Mouse (Mus musculus) kidney, postnatal 36 days (tissue): ENCODE results near the gene Sgta.

Experiments
- DNase-seq, 2 experiments: peaks; one replicate each; pipeline ENCODE4 v3.0.0; 2021 to 2022; ENCODE audit warnings: mixed read lengths in 2 of 2

Gene Sgta

GRCm38 (mm10) chr10:81018326-81018725, 41.7 kb downstream of the Sgta start:
- peak in 1 of 2 experiments; percentile 52 for DNase-seq

GRCm38 (mm10) chr10:81016645-81017044, 43.3 kb downstream of the Sgta start:
- peak; percentile 55 to 88 for DNase-seq

- no peak for DNase-seq
These were observed 44.3 kb downstream of the Sgta start for GRCm38 (mm10) chr10:81015666-81016065.

GRCm38 (mm10) chr10:81014393-81015384, 45.3 kb downstream of the Sgta start, which contains the start of gene Gng7:
Gene Gng7, minus strand, starts transcription at chr10:81014945.
- peak; percentile 94 to 95 for DNase-seq

GRCm38 (mm10) chr10:81010851-81011250, 49.1 kb downstream of the Sgta start:
- peak in 1 of 2 experiments; percentile 57 for DNase-seq

DNA sequence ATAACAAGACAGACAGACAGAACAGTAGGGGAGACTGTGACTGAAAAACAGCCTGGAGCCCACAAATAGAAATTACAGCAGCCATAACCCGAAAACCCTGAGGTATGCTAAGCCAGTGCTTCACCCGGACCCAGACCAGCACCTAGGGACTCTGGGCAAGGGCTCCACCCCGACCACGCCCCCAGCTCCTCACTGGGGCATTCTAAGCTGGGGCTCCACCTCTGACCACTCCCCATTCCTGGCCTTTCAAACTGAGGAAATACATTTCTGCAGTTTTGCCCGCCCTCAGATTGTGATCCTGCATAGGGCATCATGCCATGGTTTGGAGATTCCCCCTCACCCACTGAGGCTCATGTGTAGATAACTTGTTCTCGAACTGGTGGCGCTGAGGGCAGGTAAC, 52.7 kb downstream of the Sgta start:
- DNase-seq = peak in 1 of 2 experiments; percentile 57

DNA sequence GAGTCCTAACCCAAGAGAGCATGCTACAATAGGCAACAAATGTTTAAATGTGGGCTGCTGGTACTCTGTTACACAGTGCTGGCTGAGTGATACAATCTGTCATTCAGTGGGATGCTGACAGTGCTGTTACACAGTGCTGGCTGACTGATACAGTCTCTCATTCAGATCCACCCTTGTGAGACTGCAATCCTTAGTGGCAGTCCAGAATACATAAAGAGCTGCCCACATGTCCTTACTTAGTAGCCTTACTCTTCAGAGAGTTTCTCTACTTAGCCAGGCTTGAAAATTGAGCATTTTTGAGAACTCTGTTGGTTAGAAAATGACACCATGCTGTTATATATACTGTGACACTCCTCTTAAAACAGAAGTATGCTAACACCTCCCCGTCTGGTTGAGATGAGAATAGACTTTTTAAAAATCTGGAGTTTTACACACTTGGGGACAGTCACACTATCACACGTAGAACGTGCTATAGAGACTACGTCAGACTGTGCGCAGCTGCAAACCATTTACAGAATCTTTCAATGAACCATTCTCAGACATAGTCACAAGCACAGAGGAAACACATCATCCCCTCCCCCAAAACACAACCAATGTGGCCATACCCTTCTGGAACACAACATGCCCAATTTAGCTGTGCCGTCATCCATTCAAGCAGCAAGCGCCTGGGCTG, 53.8 kb downstream of the Sgta start:
- no peak for DNase-seq

- DNase-seq = no peak
These were observed 58.8 kb downstream of the Sgta start for GRCm38 (mm10) chr10:81001161-81001560.

GRCm38 (mm10) chr10:81000197-81001062, 59.6 kb downstream of the Sgta start:
- DNase-seq = peak in 1 of 2 experiments; percentile 36

GRCm38 (mm10) chr10:80999362-81000196, 60.4 kb downstream of the Sgta start:
- DNase-seq = peak; percentile 81 to 87

GRCm38 (mm10) chr10:80998778-80999177, 61.2 kb downstream of the Sgta start:
- peak; percentile 52 to 78 for DNase-seq

DNA sequence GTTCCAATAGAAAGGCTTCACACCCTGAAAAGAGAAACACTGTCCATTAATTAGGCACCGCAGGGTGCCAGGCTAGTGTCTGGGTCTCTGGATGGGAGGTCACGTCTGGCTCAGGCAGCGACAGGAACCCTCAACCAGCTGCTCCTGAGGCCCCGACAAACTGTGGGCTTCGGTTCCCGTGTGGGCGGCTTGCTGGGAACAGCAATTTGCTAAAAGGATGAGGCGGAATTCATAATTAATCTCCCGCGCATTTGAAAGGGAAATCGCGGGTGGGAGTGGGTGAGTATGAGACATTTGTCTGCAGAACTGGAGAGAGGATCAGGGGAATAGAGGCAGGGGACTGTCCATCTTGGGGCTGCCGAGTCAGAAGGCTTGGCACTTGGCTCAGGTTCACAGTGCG, 62.0 kb downstream of the Sgta start:
- DNase-seq = no peak

DNA sequence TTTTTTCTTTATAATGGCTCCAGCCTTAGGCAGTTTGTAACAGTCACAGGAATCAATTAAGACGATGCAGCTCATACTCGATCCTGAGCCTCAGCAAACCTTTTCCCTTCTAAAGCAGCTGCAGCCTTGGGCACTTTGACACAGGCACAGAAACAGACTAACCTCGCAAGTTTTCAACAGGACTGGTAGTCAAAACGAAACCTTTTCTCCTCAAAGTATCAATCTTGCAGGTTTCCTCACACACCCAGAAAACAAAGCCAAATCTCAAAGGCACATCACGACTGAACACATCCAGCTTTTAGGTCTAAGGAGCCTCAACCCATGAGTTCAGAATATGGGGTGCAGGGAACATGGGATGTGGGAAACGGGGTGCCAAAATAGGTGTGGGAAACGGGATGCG, 62.6 kb downstream of the Sgta start:
- no peak for DNase-seq

GRCm38 (mm10) chr10:80996501-80996900, 63.5 kb downstream of the Sgta start:
- no peak for DNase-seq

GRCm38 (mm10) chr10:80995091-80995632, 64.8 kb downstream of the Sgta start:
- peak; percentile 73 to 90 for DNase-seq

GRCm38 (mm10) chr10:80994621-80995020, 65.4 kb downstream of the Sgta start:
- no peak for DNase-seq
